Mouse (Mus musculus) intestine, embryonic 16.5 days (tissue): ENCODE measurements around the gene Higd1a. TPM values are rescaled to one million over a fixed set of nuclear protein-coding genes. Genes with fewer than 3 reads are reported as not detected.

ENCODE experiments used
- ATAC-seq: fragments of 200-750 bp; cut with Nextera tagmentation; 2 replicates; pipeline ENCODE4 v1.8.0; 2017; ENCODE audit warnings: moderate TSS enrichment, moderate library complexity
- H3K27ac ChIP-seq: fragments of 300-500 bp; sonication (generic); 2 replicates; pipeline ENCODE4 v1.5.1; 2014; ENCODE audit warnings: mild to moderate bottlenecking, low read length
- H3K27me3 ChIP-seq: fragments of 300-500 bp; sonication (generic); replicated peaks from 2 replicates; pipeline ENCODE4 v1.6.1; 2014; ENCODE audit warnings: low read length, control low read depth, mixed read lengths; ENCODE audit not compliant: control insufficient read depth, insufficient read depth
- H3K36me3 ChIP-seq: fragments of 300-500 bp; sonication (generic); 2 replicates; pipeline ENCODE4 v1.6.1; 2014; ENCODE audit warnings: low read length, control low read depth; ENCODE audit not compliant: control insufficient read depth, insufficient read depth
- H3K4me1 ChIP-seq: fragments of 300-500 bp; sonication (generic); 2 replicates; pipeline ENCODE4 v1.6.1; 2014; ENCODE audit warnings: low read length, control low read depth, mixed read lengths; ENCODE audit not compliant: control insufficient read depth, insufficient read depth
- H3K4me2 ChIP-seq: fragments of 300-500 bp; sonication (generic); 2 replicates; pipeline ENCODE4 v1.6.1; 2014; ENCODE audit warnings: low read depth, low read length, control low read depth
- H3K4me3 ChIP-seq: fragments of 300-500 bp; sonication (generic); 2 replicates; pipeline ENCODE4 v1.5.1; 2014; ENCODE audit warnings: mild to moderate bottlenecking, low read length
- H3K9ac ChIP-seq: fragments of 300-500 bp; sonication (generic); 2 replicates; pipeline ENCODE4 v1.6.1; 2014; ENCODE audit warnings: low read depth, low read length
- H3K9me3 ChIP-seq: fragments of 300-500 bp; sonication (generic); 2 replicates; pipeline ENCODE4 v1.6.1; 2016; ENCODE audit warnings: low read length, control low read depth; ENCODE audit not compliant: control insufficient read depth
- WGBS: fragments of 180-500 bp; shearing (Covaris S2); extraction: QIAGEN DNeasy Blood & Tissue Kit; methylation state at CpG from one replicate; pipeline ENCODE4 v1.1.7; 2014; 5-methylcytosine and 5-hydroxymethylcytosine counted together
- polyA plus RNA-seq: library from polyadenylated mRNA; unstranded; fragments of >200 nt; fragmentation: Nextera tagmentation; extraction: Ambion mirVana; gene quantifications from 2 replicates; pipeline ENCODE4 v1.2.1, GENCODE M21; 2015

Gene Higd1a
- polyA plus RNA-seq, 1 experiment from 2014 or later: 162 TPM

- no peak for ATAC-seq
- no peaks in the 10 kb centered on the region for H3K9me3 ChIP-seq
- H3K9ac ChIP-seq: no peak overlapping the region
- H3K4me3 ChIP-seq: no peak overlapping the region
- H3K4me2 ChIP-seq: no peak overlapping the region
- 50% methylated on average over 4 of the region's 4 CpGs for WGBS
- no peaks in the 10 kb centered on the region for H3K27me3 ChIP-seq
- H3K4me1 ChIP-seq: peaks cover 9% of the 10 kb centered on the region; the same call in 1 of the 2 replicates
- H3K36me3 ChIP-seq: no peaks in the 10 kb centered on the region
- no peak overlapping the region for H3K27ac ChIP-seq
These were observed 31.8 kb upstream of the Higd1a start for GRCm38 (mm10) chr9:121889927-121890440.

GRCm38 (mm10) chr9:121882015-121882457 is 23.9 kb upstream of the Higd1a start:
- Histone ChIP-seq H3K36me3 (no peaks in the 10 kb centered on the region), H3K9me3 (no peaks in the 10 kb centered on the region), H3K27me3 (no peaks in the 10 kb centered on the region), H3K4me3 (no peak overlapping the region), H3K4me2 (no peak overlapping the region), H3K9ac (no peak overlapping the region), H3K27ac (no peak overlapping the region), H3K4me1 (0 out of 2 replicates have a peak, but pooled peaks cover 2% of the 10 kb centered on the region)
- ATAC-seq: no peak
- 30% methylated on average over 7 of the region's 7 CpGs for WGBS

- no peak overlapping the region for H3K9ac ChIP-seq
- H3K4me2 ChIP-seq: no peak overlapping the region
- H3K27ac ChIP-seq: no peak overlapping the region
- H3K4me1 ChIP-seq: peaks cover 5% of the 10 kb centered on the region; the same call in 1 of the 2 replicates
- no peaks in the 10 kb centered on the region for H3K27me3 ChIP-seq
- no peak overlapping the region for H3K4me3 ChIP-seq
- no peaks in the 10 kb centered on the region for H3K36me3 ChIP-seq
- no peaks in the 10 kb centered on the region for H3K9me3 ChIP-seq
- WGBS: 65% methylated on average over 6 of the region's 6 CpGs
- no peak for ATAC-seq
These were observed 23.1 kb upstream of the Higd1a start for GRCm38 (mm10) chr9:121881301-121881700.

- 0 out of 2 replicates have a peak, but pooled peaks have one; percentile 28 for ATAC-seq
- Histone ChIP-seq H3K4me3 (no peak overlapping the region), H3K4me1 (peaks cover 5% of the 10 kb centered on the region; the same call in 1 of the 2 replicates), H3K27ac (no peak overlapping the region), H3K4me2 (no peak overlapping the region), H3K27me3 (no peaks in the 10 kb centered on the region), H3K9me3 (no peaks in the 10 kb centered on the region), H3K9ac (no peak overlapping the region), H3K36me3 (no peaks in the 10 kb centered on the region)
- WGBS: 22% methylated on average over 14 of the region's 14 CpGs
These were observed 22.7 kb upstream of the Higd1a start for GRCm38 (mm10) chr9:121880840-121881239.

- H3K4me1 ChIP-seq: peaks cover 5% of the 10 kb centered on the region; the same call in 1 of the 2 replicates
- peak; percentile 49; the same call in 1 of the 2 replicates for ATAC-seq
- H3K36me3 ChIP-seq: no peaks in the 10 kb centered on the region
- H3K9ac ChIP-seq: no peak overlapping the region
- H3K4me3 ChIP-seq: no peak overlapping the region
- H3K9me3 ChIP-seq: no peaks in the 10 kb centered on the region
- no peak overlapping the region for H3K27ac ChIP-seq
- no peaks in the 10 kb centered on the region for H3K27me3 ChIP-seq
- H3K4me2 ChIP-seq: no peak overlapping the region
- WGBS: 9% methylated on average over 3 of the region's 3 CpGs
These were observed 19.0 kb upstream of the Higd1a start for GRCm38 (mm10) chr9:121877052-121877740.

- peaks cover 17% of the 10 kb centered on the region for H3K4me1 ChIP-seq
- no peak for ATAC-seq
- H3K9ac ChIP-seq: no peak overlapping the region
- H3K4me2 ChIP-seq: no peak overlapping the region
- H3K4me3 ChIP-seq: no peak overlapping the region
- no peak overlapping the region for H3K27ac ChIP-seq
- no peaks in the 10 kb centered on the region for H3K27me3 ChIP-seq
- no peaks in the 10 kb centered on the region for H3K9me3 ChIP-seq
- no peaks in the 10 kb centered on the region for H3K36me3 ChIP-seq
These were observed 15.4 kb upstream of the Higd1a start for GRCm38 (mm10) chr9:121873578-121873977.

- peak; percentile 29 for ATAC-seq
- Histone ChIP-seq H3K27ac (no peak overlapping the region), H3K4me2 (no peak overlapping the region), H3K4me3 (no peak overlapping the region), H3K9me3 (no peaks in the 10 kb centered on the region), H3K27me3 (no peaks in the 10 kb centered on the region), H3K9ac (no peak overlapping the region), H3K4me1 (peaks cover 17% of the 10 kb centered on the region), H3K36me3 (no peaks in the 10 kb centered on the region)
- 82% methylated on average over 2 of the region's 2 CpGs for WGBS
These were observed 14.0 kb upstream of the Higd1a start for GRCm38 (mm10) chr9:121872062-121872683.

GRCm38 (mm10) chr9:121869973-121870515 is 11.9 kb upstream of the Higd1a start:
- H3K4me3 ChIP-seq: no peak overlapping the region
- ATAC-seq: peak; percentile 50
- H3K27me3 ChIP-seq: no peaks in the 10 kb centered on the region
- peaks cover 16% of the 10 kb centered on the region for H3K4me1 ChIP-seq
- H3K4me2 ChIP-seq: no peak overlapping the region
- no peak overlapping the region for H3K27ac ChIP-seq
- no peaks in the 10 kb centered on the region for H3K36me3 ChIP-seq
- no peaks in the 10 kb centered on the region for H3K9me3 ChIP-seq
- WGBS: 46% methylated on average over 4 of the region's 4 CpGs
- H3K9ac ChIP-seq: no peak overlapping the region

GRCm38 (mm10) chr9:121869432-121869831 is 11.3 kb upstream of the Higd1a start:
- Histone ChIP-seq H3K9me3 (no peaks in the 10 kb centered on the region), H3K9ac (no peak overlapping the region), H3K36me3 (no peaks in the 10 kb centered on the region), H3K27ac (no peak overlapping the region), H3K27me3 (no peaks in the 10 kb centered on the region), H3K4me1 (peaks cover 16% of the 10 kb centered on the region), H3K4me2 (no peak overlapping the region), H3K4me3 (no peak overlapping the region)
- ATAC-seq: no peak
- 74% methylated on average over 5 of the region's 5 CpGs for WGBS
